Mouse (Mus musculus): Measurements from ENCODE around the gene Olfr1443. TPM values are rescaled to one million over a fixed set of nuclear protein-coding genes. Genes with fewer than 3 reads are reported as not detected.
"Not testable (repeated sequence)": the region's sequence is repeated elsewhere in the genome, so short reads cannot be mapped to it uniquely, and the experiment has no call there.

Olfr1443 gene
- total RNA-seq (2021), result not detected

GRCm38 (mm10) chr19:12677812-12678211, at the start of gene Olfr1443:
Gene Olfr1443, plus strand, starts transcription at chr19:12678112.
- DNase-seq, result no peak

- no peak for DNase-seq
These were observed 44.7 kb upstream of the Olfr1443 start, which contains the start of gene Glyat for GRCm38 (mm10) chr19:12633176-12633575. Gene Glyat, plus strand, starts transcription at chr19:12633308.

- no peak for DNase-seq
These were observed 43.7 kb upstream of the Olfr1443 start for GRCm38 (mm10) chr19:12634259-12634658.

GRCm38 (mm10) chr19:12634963-12635362, 42.9 kb upstream of the Olfr1443 start:
- DNase-seq, result no peak

GRCm38 (mm10) chr19:12636863-12637262, 41.0 kb upstream of the Olfr1443 start:
- DNase-seq, result no peak

- DNase-seq, result no peak
These were observed 39.9 kb upstream of the Olfr1443 start for GRCm38 (mm10) chr19:12638049-12638448.

- no peak for DNase-seq
These were observed 28.4 kb upstream of the Olfr1443 start for GRCm38 (mm10) chr19:12649511-12649910.

- DNase-seq, result no peak
These were observed 11.8 kb upstream of the Olfr1443 start for GRCm38 (mm10) chr19:12666156-12666555.

- DNase-seq, result not testable (repeated sequence)
These were observed 9.3 kb upstream of the Olfr1443 start for GRCm38 (mm10) chr19:12668601-12669000.

- DNase-seq, result no peak
These were observed 7.8 kb upstream of the Olfr1443 start, which contains the start of gene Olfr1442 for GRCm38 (mm10) chr19:12670139-12670538. Gene Olfr1442, plus strand, starts transcription at chr19:12670439.

GRCm38 (mm10) chr19:12671051-12671450, 6.9 kb upstream of the Olfr1443 start:
- no peak for DNase-seq

GRCm38 (mm10) chr19:12684638-12685037, 6.7 kb downstream of the Olfr1443 start:
- no peak for DNase-seq

GRCm38 (mm10) chr19:12685231-12685630, 7.3 kb downstream of the Olfr1443 start:
- no peak for DNase-seq

GRCm38 (mm10) chr19:12695590-12695989, 17.7 kb downstream of the Olfr1443 start, which contains the start of gene Keg1:
Gene Keg1, plus strand, starts transcription at chr19:12695786.
- DNase-seq, result no peak

- DNase-seq, result no peak
These were observed 18.3 kb downstream of the Olfr1443 start for GRCm38 (mm10) chr19:12696221-12696620.

- DNase-seq, result no peak
These were observed 30.5 kb downstream of the Olfr1443 start for GRCm38 (mm10) chr19:12708458-12708857.

- DNase-seq, result no peak
These were observed 31.1 kb downstream of the Olfr1443 start for GRCm38 (mm10) chr19:12708986-12709385.

- DNase-seq, result no peak
These were observed 41.3 kb downstream of the Olfr1443 start for GRCm38 (mm10) chr19:12719189-12719588.

- DNase-seq, result no peak
These were observed 42.6 kb downstream of the Olfr1443 start for GRCm38 (mm10) chr19:12720463-12720862.

- not testable (repeated sequence) for DNase-seq
These were observed 43.0 kb downstream of the Olfr1443 start for GRCm38 (mm10) chr19:12720919-12721318.

GRCm38 (mm10) chr19:12721596-12721995, 43.7 kb downstream of the Olfr1443 start:
- DNase-seq, result not testable (repeated sequence)

- peak in 1 of 2 experiments; percentile 4 for DNase-seq
These were observed 44.4 kb downstream of the Olfr1443 start for GRCm38 (mm10) chr19:12722308-12722707.

- DNase-seq, result no peak
These were observed 47.9 kb downstream of the Olfr1443 start for GRCm38 (mm10) chr19:12725851-12726250.

- DNase-seq, result no peak
These were observed 53.1 kb downstream of the Olfr1443 start for GRCm38 (mm10) chr19:12731036-12731435.

GRCm38 (mm10) chr19:12731950-12732349, 54.0 kb downstream of the Olfr1443 start:
- DNase-seq, result no peak
